Mouse (Mus musculus): Measurements from ENCODE around the gene Mrpl49. TPM values are rescaled to one million over a fixed set of nuclear protein-coding genes. Genes with fewer than 3 reads are reported as not detected.
"Not testable (repeated sequence)": the region's sequence is repeated elsewhere in the genome, so short reads cannot be mapped to it uniquely, and the experiment has no call there.

Mrpl49 gene
- total RNA-seq, 2 experiments from 2014 or later: 39.7 to 46.1 TPM

DNA sequence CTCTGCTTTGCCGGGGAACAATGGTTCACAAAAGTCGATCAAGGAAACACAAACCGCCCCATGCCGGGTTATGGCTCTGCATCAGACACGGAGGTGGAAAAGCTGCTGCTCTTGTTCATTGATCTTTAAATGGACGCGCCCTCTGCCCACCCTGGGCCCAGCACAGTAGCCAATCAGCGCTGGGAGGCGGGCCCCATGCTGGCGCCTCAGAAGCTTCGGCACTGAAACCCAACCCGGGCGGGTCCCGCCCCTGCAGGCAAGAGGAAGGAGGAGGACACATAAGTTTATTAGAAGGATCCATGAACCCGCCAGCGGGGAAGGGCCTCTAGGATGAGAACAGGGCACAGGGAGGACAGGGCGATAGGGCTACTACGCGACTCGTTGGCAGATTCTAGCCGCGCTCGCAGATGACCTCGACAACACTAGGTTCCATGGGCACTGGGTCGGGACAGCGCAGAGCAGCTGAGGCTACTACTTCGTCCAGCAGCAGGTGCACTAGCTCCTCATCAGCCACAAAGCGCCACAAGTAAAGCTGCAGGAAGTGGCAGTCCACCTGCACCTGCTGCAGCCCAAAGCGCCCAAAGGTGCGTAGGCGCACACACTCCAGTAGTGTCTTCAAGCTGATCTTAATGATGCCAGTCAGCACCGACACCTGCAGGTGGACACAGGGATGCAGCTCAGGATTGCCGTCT is 10.3 kb upstream of the Mrpl49 start, which contains the start of gene Tm7sf2:
TSS of gene Tm7sf2 (minus strand) at position 650 of the 692 bp plus-strand sequence.
- ATAC-seq (replicated peaks; ENCODE audit: poor library complexity, severe bottlenecking): peak; percentile 88

DNA sequence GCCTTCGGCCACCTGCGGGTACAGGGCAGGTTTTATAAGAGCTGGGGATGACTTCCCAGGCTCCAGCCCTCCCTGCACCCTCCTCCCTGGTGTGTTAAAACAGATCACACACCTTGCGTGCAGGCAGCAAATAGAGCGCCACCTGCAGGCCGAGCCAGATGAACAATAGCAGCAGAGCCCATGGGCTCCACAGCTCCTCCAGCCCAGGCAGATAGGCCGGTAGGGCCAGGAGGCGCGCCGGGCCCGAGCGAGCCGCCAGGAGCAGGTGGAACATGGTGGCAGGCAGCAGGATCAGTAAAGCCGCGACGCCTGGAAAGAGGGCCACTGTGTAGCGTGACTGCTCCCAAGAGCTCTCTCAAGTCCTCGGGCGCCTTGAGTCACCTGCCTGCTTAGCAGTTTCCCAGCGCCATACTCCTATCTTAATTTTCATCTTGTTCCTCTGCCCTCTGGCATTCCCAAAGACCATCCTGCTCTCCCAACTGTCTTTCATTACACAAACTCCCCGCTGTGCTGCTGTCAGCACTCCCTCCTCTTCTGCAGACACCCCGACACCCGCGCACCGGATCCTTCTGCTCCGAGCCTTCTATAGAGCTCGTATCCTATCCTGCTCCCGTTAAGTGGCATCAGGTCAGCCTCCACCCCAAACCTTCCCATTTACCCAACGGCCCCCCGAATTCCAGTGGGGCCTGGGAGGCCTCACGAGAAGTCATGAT is 9.6 kb upstream of the Mrpl49 start:
- peak; percentile 67 for ATAC-seq (replicated peaks; ENCODE audit: poor library complexity, severe bottlenecking)

DNA sequence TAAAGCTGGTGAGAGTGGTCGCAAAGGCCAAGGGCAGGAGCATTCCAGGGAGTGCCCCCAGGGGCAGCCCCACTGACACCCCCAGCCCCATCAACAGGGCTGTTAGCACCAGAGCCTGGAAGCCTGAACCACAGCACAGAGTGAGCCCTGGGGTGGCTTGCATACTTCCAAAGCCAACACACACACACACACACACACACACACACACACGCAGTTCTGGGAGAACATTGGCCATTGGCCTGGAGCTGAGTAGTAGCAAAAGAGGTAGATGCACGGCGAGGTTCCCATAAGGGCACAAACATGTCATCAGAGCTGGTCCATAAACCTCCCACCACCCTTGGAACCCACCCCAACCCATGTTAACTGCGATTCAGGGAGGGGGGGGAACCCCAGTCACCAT is 9.0 kb upstream of the Mrpl49 start:
- no peak for ATAC-seq (replicated peaks; ENCODE audit: poor library complexity, severe bottlenecking)

DNA sequence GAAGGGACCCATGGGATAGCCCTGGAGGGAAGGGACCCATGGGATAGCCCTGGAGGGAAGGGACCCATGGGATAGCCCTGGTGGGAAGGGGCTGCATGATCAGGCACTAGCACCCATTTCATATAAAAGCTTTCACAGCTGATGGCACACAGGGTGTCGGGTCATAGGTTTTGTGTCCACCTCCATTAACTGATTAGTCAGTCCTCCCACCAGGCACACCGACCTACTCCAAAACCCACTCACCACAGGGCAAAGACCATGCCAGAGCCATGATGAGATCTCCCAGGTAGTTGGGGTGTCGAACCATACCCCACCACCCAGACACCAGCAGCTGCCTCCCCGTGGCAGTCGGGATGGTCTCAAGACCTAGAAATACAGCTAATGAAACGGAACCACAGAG is 5.5 kb upstream of the Mrpl49 start:
- ATAC-seq (replicated peaks; ENCODE audit: poor library complexity, severe bottlenecking): no peak

DNA sequence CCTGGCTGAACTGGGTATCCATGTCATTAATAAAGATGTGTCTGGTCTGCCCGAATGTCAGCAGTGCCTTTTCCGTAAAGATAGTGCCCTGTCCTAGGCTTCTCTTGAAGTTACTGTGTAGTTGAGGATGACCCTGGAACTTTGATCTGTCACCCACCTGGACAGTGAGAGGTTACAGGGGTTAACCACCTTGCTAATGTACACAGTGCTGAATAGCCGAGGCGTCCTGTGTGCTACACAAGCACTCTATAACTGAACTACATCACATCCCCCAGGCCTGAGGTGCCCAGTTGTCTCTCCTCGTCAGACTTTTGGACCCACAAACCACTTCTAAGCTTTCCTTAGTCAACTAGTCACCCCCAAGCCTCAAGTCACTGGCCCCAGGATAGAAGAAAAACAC is 4.8 kb upstream of the Mrpl49 start:
- ATAC-seq (replicated peaks; ENCODE audit: poor library complexity, severe bottlenecking): no peak

DNA sequence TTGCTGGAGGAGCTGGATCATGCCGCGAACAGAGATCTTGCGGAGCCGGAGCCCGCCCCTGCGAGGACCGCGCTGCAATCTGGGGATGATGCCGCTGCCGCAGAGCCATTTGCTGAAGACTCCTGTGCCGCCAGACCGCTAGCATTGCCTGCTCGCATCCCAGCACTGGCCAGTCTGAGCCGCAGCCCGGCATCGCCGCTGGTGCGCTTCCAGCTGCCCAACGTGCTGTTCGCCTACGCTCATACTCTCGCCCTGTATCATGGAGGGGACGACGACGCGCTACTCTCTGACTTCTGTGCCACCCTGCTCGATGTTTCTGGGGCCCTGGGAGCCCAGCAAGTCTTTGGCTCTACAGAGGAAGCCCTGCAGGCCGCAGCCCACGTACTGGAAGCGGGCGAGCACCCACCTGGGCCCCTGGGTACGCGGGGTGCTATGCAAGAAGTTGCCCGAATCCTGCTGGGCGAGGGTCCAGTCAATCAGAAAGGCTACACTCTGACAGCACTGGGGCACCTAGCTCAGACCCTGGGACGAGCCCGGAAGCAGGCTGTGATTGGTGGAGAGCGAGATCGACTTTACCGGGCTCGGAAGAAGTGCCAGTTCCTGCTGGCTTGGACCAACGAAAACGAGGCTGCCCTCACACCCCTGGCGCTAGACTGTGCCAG is 4.2 kb upstream of the Mrpl49 start:
- peak; percentile 50 for ATAC-seq (replicated peaks; ENCODE audit: poor library complexity, severe bottlenecking)

DNA sequence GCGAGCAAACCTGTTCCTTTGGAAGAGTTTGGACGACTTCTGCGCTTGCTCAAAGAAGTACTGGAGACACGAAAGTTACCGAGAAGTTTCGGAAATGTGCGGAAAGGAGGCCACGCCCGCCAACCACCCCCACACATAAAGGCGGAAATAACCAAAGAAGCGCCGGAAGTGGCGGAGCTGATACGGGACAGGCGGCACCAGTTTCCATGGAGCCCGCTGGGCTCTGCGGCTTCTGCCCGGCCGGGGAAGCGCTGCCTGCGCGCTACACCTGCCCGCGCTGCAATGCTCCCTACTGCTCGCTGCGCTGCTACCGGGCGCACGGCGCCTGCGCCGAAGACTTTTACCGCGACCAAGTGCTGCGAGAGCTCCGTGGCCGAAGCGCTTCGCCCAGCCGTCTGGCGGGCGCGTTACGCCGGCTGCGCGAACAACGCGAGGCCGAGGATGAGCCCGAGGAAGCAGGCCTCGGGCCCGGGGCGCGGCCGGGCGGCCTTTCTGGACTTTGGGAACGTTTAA is 3.5 kb upstream of the Mrpl49 start, which contains the start of gene Znhit2:
TSS of gene Znhit2 (plus strand) at position 172 of the 513 bp plus-strand sequence.
- ATAC-seq (replicated peaks; ENCODE audit: poor library complexity, severe bottlenecking): peak; percentile 62

DNA sequence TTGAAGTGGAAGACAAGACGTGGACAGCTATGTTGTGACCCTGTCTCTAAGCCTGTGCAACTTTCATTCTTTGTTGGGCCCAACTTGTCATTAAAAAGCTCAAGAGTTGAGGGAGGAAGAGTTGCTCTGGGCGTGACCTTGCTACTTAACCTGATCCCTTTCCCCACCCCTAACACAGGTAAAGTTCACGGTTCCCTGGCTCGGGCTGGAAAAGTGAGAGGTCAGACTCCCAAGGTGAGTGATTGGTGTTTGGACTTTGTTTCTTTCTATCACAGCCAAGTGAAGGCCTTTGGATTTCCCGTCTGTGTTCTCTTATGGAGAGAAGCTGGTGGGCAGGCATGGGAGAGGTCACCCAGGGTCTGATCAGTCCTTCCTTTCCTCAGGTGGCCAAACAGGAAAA is 1.4 kb upstream of the Mrpl49 start:
- no peak for ATAC-seq (replicated peaks; ENCODE audit: poor library complexity, severe bottlenecking)

DNA sequence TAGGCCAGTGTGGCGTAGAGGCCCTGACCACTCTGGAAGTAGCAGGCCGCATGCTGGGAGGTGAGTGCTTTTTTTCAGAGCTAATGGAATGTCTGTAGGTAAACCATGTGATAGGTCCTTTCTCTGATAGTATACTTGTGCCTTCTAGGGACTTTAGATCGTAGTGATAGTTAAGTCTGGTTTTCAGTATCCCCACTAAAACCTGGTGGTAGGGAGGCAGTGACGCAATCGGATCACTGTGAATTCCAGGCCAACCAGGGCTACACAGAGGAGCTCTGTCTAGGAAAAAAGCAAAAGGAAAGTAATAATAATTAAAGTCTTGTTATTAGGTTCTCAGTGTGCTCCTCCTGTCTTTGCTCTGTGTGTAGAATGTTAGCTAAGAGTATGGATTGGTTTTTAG is 928 bp upstream of the Mrpl49 start:
- no peak for ATAC-seq (replicated peaks; ENCODE audit: poor library complexity, severe bottlenecking)

DNA sequence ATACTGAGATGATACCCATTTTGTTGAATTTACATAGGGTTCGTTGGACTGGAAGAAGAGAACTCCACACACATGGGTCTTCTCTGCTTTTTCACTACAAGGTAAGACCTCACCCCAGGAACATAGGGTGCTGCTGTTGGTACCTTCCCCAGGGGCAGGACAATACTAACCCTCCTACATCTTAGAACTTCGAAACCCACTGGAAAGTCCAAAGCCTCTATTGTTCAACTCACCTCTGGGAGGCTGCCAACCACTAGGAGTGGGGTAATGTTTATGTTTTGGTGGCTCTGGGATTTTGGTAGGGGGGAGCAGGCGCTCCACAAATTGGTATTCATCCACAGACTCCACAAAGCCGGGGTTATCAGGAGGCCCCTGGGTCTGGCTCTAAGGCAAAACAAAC is 889 bp downstream of the Mrpl49 start:
- no peak for ATAC-seq (replicated peaks; ENCODE audit: poor library complexity, severe bottlenecking)

DNA sequence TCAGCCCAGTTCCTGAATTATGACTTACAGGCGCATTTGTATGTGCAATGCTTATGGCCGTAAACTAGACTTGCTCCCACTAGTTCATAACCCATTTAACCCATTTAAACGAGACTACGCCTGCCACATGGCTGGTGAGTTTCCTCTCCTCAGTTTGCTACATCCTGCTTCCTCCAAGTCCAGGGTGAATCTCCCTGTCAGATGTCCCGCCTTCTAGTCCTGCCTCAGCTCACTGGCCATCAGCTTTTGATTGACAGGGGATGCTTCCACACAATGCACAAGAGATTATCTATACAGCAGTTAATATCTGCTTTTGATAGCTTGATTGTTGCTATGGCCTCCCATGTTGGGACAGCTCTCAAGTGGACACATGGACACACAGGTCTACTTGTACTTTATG is 3.3 kb downstream of the Mrpl49 start:
- no peak for ATAC-seq (replicated peaks; ENCODE audit: poor library complexity, severe bottlenecking)

DNA sequence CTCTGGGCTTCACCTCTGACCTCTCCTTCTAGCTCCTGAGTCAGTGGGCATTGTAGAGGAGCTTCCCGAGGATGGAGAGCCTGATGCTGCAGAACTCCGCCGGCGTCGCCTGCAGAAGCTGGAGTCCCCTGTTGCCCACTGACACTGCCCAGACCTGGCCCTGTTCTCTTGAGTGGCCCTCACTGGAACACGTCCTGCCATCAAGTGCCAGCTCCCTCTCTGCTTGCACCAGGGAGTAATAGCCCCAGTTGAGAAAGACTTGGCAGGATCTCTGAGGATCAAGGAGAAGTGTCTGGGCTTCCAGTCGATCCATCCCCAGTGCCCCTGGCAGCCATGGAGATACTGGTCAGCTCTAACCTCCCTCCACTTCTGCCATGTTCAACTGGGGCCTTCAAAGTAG is 5.1 kb downstream of the Mrpl49 start:
- ATAC-seq (replicated peaks; ENCODE audit: poor library complexity, severe bottlenecking): no peak

DNA sequence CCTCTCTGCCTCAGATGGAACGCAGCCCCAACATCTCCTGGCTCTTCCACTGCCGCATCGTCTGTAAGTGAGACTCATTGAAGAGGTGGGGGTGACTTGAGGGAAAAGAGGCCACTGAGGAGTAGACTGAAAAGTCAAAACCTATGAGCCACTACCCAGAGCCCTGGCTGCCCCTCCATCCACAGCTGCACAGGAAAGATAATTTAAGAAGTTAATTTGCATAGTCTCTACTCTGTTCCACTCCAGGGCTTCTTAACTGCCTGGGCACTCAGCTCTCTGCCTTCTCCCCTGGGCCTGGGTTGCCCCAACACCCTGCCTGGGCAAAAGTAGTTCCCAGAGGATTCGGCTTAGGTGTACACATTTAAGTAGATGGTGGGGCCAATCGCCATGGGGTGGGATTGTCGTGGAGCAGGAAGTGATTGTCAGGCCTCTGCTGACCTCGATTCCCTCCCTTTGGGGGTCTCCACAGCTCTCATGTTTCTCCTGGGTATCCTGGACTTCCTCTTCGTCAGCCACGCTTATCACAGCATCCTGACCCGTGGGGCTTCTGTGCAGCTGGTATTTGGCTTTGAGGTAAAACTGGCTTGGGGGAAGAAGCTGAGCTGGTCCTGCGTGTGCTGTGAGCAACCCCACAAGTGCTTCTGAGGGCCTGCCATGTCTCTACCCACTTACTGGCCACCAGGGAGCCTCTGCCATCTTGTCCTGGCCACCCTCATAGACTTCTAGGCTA is 8.7 kb downstream of the Mrpl49 start:
- ATAC-seq (replicated peaks; ENCODE audit: poor library complexity, severe bottlenecking): no peak

DNA sequence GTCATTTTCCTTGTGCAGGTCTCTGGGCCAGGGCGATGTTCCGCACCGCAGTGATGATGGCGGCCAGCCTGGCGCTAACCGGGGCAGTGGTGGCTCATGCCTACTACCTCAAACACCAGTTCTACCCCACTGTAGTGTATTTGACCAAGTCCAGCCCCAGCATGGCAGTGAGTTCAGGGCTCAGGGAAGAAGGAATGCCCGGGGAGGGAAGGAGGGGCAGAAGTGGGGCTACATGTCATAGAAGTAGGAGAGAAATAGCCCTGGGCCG is 9.8 kb downstream of the Mrpl49 start:
- no peak for ATAC-seq (replicated peaks; ENCODE audit: poor library complexity, severe bottlenecking)

DNA sequence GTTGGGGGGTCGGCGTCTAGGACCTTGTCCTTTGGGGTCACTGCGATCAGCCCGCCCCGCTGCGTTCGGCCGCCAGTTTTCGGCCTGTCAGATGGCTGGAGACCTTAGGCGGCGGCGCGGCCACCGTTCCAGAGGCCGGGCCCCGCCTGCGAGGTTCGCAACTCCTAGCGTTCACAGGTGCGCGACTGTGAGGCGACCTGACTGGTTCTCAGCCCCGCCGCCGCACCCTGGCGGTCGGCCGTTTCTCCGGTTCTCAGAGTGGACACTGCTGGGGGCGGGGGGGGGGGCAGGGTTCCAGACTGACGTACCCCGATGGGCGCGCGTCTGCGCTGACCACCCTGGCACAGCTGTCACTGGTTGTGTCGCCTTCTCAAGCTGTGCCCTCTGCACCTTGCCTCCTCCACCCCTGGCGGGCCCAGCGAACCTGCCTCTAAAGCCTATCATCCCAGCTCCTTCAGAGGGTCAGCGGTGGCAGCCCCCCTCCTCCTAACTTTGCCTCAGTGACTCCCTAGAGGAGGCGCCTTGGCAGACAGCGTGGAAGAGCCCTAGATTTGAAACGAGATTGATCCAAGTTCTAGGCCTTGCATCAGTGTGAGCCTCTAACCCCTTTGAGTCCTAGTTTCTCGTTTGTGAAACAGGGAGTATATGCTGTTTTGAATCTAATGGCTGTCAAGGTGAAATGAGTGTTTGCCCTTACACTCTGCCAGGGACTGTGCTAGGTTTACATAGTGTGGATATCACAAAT is 10.3 kb downstream of the Mrpl49 start:
- no peak for ATAC-seq (replicated peaks; ENCODE audit: poor library complexity, severe bottlenecking)

DNA sequence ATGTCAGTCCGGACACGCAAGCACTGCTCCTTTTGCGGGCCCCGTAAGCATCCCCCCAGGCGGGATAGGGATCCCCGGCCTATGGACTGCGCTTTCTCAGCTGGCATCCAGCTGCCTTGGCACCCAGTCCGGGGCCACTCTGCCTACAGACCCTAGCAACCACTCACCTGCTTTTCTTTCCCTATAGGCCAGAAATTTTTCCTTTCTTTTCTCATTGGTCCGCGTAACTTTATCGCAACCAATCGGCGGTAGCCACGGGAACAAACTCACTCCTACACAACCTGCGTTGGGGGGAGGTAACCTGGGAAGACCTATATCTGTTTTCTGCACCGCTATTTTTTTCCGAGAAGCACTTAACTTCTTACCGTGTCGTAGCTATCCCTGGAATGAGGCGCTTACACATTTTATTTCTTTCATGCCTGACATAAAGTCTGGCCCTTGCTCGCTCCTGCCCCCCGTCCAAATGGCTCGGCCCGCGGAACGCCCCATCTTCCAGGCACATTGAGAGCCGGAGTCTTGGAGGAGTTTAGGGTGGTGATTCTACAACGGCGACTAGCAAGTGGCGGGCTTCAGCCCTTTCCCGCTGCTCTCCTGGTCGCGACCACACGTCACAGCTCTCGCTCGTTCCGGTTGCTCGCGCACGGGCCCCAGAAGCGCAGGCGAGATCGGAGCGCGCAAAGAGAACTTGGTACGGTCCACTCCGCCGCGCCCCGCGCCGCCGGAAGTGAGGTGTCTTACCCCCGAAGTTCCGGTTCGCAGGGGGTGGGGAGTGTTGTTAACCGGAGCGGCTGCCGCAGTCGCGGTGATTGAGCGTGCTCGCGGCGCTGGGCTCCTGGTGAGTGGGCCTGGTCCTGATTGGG is 11.1 kb downstream of the Mrpl49 start, which contains the start of gene Syvn1:
TSS of gene Syvn1 (plus strand) at position 283 of the 860 bp plus-strand sequence.
- ATAC-seq (replicated peaks; ENCODE audit: poor library complexity, severe bottlenecking): peak; percentile 78

DNA sequence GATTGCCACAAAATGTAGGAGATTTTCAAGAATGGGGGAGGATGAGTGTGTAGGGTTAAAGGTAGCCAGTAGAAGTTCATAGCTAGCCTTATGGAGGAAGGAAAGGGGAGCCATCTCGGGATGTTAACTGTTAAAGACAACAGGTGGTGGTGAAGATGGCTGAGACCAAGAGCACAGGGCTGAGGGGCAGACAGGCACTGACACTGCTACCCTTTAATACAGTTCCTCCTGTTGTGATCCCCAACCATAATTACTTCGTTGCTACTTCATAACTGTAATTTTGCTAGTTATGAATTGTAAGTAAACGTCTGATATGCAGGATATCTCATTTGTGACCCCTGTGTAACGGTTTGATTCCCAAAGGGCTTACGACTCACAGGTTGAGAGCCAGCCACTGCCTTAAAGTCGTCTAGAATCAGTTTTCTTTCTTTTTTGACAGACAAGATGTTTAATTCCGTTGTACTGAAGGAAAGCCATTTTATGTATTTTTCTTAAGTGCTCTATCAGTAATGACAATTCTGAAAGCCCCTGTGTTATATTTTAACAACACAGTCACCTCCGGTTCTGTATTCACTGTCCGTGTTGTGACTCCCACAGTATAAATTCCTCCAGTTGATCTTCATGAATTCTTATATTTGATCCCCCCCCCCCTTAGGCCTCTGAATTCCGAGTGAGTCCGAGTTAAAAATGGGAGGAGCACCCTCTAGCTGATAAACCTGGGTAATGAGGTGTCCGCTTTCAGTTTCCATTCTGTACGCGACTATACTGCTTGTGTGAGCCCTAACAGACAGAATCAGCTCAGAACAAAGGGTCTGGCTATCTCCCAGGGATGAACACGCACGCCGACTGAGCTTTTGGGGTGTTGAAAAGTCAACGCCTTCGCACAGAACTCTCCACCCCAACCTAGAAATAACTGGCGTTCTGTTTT is 12.0 kb downstream of the Mrpl49 start:
- peak; percentile 2; the same call in 1 of the 2 replicates for ATAC-seq (replicated peaks; ENCODE audit: poor library complexity, severe bottlenecking)

DNA sequence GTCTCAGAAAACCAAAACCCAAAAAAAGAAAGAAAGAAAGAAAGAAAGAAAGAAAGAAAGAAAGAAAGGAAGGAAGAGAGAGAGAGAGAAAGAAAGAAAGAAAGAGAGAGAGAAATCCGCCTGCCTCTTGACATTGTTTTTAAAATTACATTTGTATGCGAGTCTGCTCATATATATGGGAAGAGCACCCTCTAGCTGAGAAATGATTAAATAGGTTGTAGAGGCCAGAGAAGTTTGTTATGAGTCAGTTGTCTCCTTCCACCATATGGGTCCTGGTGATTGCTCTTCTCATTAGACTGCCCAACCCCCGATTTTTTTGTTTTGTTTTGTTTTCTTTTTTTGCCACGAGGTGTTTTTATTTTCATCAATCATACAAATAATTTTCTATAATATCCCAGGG is 13.5 kb downstream of the Mrpl49 start:
- not testable (repeated sequence) for ATAC-seq (replicated peaks; ENCODE audit: poor library complexity, severe bottlenecking)
